Mouse (Mus musculus): ENCODE data around the gene Alg1. TPM values are rescaled to one million over a fixed set of nuclear protein-coding genes. Genes with fewer than 3 reads are reported as not detected.

Gene Alg1
- polyA plus RNA-seq (2012; ENCODE audit: insufficient read depth, insufficient read length, low replicate concordance, missing spikeins): not detected in 2 replicates

- TF ChIP-seq POLR2A (IDR thresholded peaks at IDR 0.05; ENCODE audit: insufficient read depth, low read depth, low read length): peak; percentile 98
- no peak for TF ChIP-seq CTCF (IDR thresholded peaks at IDR 0.05; ENCODE audit: insufficient read depth, low read depth, low read length)
- Histone ChIP-seq H3K4me3 (ENCODE audit: insufficient read depth, low read depth, low read length) (peak within 1 kb of the TSS; percentile 96), H3K27ac (ENCODE audit: insufficient read depth, low read depth, low read length) (peak within 1 kb of the TSS; percentile 71), H3K4me1 (ENCODE audit: control insufficient read depth, insufficient read depth, low read length) (peaks cover 3% of the 10 kb centered on the region; the same call in 1 of the 2 replicates)
- WGBS: 2% methylated on average over 47 of the region's 47 CpGs
Measured at GRCm38 (mm10) chr16:5233418-5234313, at the start of gene Alg1. Gene Alg1, plus strand, starts transcription at chr16:5233621.

DNA sequence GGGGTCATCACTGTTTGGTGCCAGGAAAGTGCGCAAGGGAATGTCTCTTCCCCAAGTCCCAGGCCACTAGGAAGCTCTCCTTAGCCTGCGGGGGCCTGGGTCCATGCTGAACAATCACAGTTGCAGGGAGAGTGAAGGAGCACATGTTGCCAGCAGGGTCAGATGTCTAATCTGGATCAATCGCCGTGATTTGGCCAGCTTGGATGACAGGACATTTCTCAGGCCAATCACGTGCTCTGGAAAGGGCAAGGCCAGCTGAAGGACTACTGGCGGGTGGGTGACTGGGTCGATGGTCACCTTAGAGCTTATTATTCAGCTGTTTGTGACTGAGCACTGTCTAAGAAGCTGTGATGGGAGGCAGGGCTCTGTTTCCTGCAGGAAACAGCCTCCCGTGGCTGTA is 49.3 kb upstream of the Alg1 start:
- no peak for TF ChIP-seq CTCF (IDR thresholded peaks at IDR 0.05; ENCODE audit: insufficient read depth, low read depth, low read length)
- Histone ChIP-seq H3K4me1 (ENCODE audit: control insufficient read depth, insufficient read depth, low read length) (peaks cover 9% of the 10 kb centered on the region; the same call in 1 of the 2 replicates), H3K4me3 (ENCODE audit: insufficient read depth, low read depth, low read length) (no peak overlapping the region), H3K27ac (ENCODE audit: insufficient read depth, low read depth, low read length) (no peak overlapping the region)
- WGBS: 72% methylated on average over 8 of the region's 8 CpGs

DNA sequence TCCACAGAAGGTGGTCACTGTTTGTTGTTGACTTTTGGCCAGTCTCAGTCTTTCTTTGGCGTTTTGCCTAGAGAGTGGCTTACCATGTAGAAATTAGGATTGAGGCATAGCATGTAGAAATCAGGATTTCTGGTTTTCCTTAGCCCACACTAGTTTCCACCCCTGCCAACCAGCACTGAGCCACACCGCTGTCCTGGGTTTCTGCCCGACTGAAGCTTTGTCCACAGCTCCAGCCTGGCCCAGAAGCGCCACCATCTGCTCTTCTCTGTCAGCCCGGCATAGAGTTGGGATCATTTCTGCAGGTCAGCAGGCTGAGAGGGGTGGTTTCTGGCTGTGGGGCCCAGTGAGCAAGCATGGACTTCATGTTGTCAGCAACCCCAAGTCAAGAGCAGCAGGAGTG is 48.5 kb upstream of the Alg1 start:
- Histone ChIP-seq H3K27ac (ENCODE audit: insufficient read depth, low read depth, low read length) (no peak overlapping the region), H3K4me3 (ENCODE audit: insufficient read depth, low read depth, low read length) (no peak overlapping the region), H3K4me1 (ENCODE audit: control insufficient read depth, insufficient read depth, low read length) (peaks cover 9% of the 10 kb centered on the region; the same call in 1 of the 2 replicates)
- TF ChIP-seq CTCF (IDR thresholded peaks at IDR 0.05; ENCODE audit: insufficient read depth, low read depth, low read length) (no peak), POLR2A (IDR thresholded peaks at IDR 0.05; ENCODE audit: insufficient read depth, low read depth, low read length) (no peak)
- WGBS: 75% methylated on average over 5 of the region's 5 CpGs

GRCm38 (mm10) chr16:5185691-5186090 is 47.7 kb upstream of the Alg1 start:
- WGBS: 77% methylated on average over 7 of the region's 7 CpGs
- Histone ChIP-seq H3K4me3 (ENCODE audit: insufficient read depth, low read depth, low read length) (no peak overlapping the region), H3K4me1 (ENCODE audit: control insufficient read depth, insufficient read depth, low read length) (peaks cover 9% of the 10 kb centered on the region; the same call in 1 of the 2 replicates), H3K27ac (ENCODE audit: insufficient read depth, low read depth, low read length) (no peak overlapping the region)
- TF ChIP-seq POLR2A (IDR thresholded peaks at IDR 0.05; ENCODE audit: insufficient read depth, low read depth, low read length) (no peak), CTCF (IDR thresholded peaks at IDR 0.05; ENCODE audit: insufficient read depth, low read depth, low read length) (no peak)

DNA sequence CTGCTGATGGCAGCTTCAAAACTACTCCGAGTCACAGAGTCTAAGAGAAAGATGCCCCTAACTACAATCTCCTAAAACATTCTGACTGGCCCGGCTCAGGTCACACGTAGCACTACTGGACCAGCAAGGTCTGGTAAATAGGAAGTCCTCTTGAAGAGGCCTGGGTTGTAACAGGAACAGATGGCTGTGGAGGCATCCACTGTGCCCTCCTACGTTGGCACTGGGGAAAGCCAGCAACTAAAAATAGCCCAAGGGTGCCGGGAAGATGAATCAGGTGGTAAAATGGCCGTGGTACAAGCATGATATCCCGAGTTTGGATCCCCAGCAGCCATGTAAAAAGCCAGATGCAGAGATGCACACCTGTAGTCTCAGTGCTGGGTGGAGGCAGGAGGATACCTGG is 47.2 kb upstream of the Alg1 start:
- Histone ChIP-seq H3K27ac (ENCODE audit: insufficient read depth, low read depth, low read length) (no peak overlapping the region), H3K4me3 (ENCODE audit: insufficient read depth, low read depth, low read length) (no peak overlapping the region), H3K4me1 (ENCODE audit: control insufficient read depth, insufficient read depth, low read length) (peaks cover 9% of the 10 kb centered on the region; the same call in 1 of the 2 replicates)
- no peak for TF ChIP-seq CTCF (IDR thresholded peaks at IDR 0.05; ENCODE audit: insufficient read depth, low read depth, low read length)
- no peak for TF ChIP-seq POLR2A (IDR thresholded peaks at IDR 0.05; ENCODE audit: insufficient read depth, low read depth, low read length)
- 49% methylated on average over 7 of the region's 7 CpGs for WGBS

DNA sequence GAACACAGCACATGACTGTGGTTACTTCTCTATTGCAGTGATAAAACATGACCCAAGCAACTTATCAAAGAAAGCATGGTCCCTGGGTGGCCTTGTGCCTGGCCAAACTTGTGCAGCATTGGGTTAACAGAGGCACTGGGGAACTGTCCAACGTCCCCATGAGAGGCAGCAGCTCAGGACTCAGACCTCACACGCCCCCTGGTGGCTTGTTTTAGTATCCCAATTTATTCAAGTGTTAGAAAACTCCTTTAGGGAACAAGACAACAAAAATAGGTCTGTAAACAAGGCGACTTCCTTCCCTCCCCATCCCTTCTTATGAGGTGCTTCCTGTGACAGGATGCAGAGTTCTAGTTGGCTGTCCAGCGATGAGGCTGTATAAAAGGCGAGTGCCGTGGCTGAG is 38.3 kb upstream of the Alg1 start:
- WGBS: 25% methylated on average over 6 of the region's 6 CpGs
- Histone ChIP-seq H3K4me3 (ENCODE audit: insufficient read depth, low read depth, low read length) (no peak overlapping the region), H3K27ac (ENCODE audit: insufficient read depth, low read depth, low read length) (no peak overlapping the region), H3K4me1 (ENCODE audit: control insufficient read depth, insufficient read depth, low read length) (no peaks in the 10 kb centered on the region)
- TF ChIP-seq POLR2A (IDR thresholded peaks at IDR 0.05; ENCODE audit: insufficient read depth, low read depth, low read length): no peak
- 0 out of 2 replicates have a peak, but pooled peaks have one; percentile 29 for TF ChIP-seq CTCF (IDR thresholded peaks at IDR 0.05; ENCODE audit: insufficient read depth, low read depth, low read length)

- TF ChIP-seq CTCF (IDR thresholded peaks at IDR 0.05; ENCODE audit: insufficient read depth, low read depth, low read length): peak; percentile 48; the same call in 1 of the 2 replicates
- TF ChIP-seq POLR2A (IDR thresholded peaks at IDR 0.05; ENCODE audit: insufficient read depth, low read depth, low read length): no peak
- H3K4me1 ChIP-seq (ENCODE audit: control insufficient read depth, insufficient read depth, low read length): no peaks in the 10 kb centered on the region
- 19% methylated on average over 4 of the region's 4 CpGs for WGBS
- no peak overlapping the region for H3K27ac ChIP-seq (ENCODE audit: insufficient read depth, low read depth, low read length)
- peak overlapping the region; percentile 72; the same call in 1 of the 2 replicates for H3K4me3 ChIP-seq (ENCODE audit: insufficient read depth, low read depth, low read length)
Measured at GRCm38 (mm10) chr16:5202681-5203080, 30.7 kb upstream of the Alg1 start.

GRCm38 (mm10) chr16:5203200-5203599 is 30.2 kb upstream of the Alg1 start:
- Histone ChIP-seq H3K4me1 (ENCODE audit: control insufficient read depth, insufficient read depth, low read length) (no peaks in the 10 kb centered on the region), H3K4me3 (ENCODE audit: insufficient read depth, low read depth, low read length) (peak overlapping the region; percentile 72), H3K27ac (ENCODE audit: insufficient read depth, low read depth, low read length) (no peak overlapping the region)
- WGBS: 2% methylated on average over 36 of the region's 36 CpGs
- TF ChIP-seq POLR2A (IDR thresholded peaks at IDR 0.05; ENCODE audit: insufficient read depth, low read depth, low read length): no peak
- TF ChIP-seq CTCF (IDR thresholded peaks at IDR 0.05; ENCODE audit: insufficient read depth, low read depth, low read length): no peak
